Mouse (Mus musculus) R1 (cell line): ENCODE data around the gene Cenpp.

Experiments used
- DNase-seq: peaks from one replicate; pipeline ENCODE4 v3.0.0-alpha.2; 2018; ENCODE audit warnings: low read depth, low spot score

Gene Cenpp

DNA sequence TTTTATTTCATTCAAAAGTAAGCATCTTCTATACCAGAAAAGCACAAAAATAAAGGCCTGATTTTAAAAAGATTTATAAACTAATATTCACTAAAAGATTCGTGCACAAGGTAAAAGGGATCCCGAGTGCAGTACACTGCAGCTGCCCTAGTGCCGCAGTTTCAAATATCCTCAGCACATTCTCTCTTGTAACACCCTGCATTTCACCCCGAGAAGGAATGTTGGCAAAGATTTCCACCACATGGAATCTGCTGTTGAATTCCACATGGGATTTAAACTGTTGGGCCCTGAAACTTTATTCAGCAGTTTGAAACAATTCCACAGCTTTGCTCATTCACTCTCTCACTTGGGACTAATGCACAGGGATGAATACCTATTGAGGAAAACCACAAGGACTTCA is 44.9 kb downstream of the Cenpp start, which contains the start of gene Ogn:
Ogn (plus strand) TSS at position 333 of the 400 bp plus-strand sequence.
- peak; percentile 22 for DNase-seq

DNA sequence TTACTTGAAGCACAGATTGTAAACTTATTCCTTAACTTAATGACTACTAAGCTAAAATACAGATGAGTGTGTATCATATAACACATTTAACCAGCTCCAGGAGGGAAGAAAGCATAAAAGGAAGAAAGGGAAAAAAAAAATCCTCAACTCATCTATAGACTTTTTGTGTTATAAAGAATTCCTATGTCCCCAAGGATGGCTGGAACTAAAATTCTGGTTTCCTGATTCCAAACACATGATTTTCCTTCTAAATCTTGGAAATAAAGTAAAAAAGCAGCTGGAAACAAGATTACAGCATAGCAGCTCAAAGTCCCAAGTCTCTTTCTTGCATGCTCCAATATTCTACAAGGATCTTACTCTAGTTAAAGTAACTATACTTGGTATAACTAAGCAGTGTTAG is 49.0 kb downstream of the Cenpp start:
- DNase-seq = no peak

DNA sequence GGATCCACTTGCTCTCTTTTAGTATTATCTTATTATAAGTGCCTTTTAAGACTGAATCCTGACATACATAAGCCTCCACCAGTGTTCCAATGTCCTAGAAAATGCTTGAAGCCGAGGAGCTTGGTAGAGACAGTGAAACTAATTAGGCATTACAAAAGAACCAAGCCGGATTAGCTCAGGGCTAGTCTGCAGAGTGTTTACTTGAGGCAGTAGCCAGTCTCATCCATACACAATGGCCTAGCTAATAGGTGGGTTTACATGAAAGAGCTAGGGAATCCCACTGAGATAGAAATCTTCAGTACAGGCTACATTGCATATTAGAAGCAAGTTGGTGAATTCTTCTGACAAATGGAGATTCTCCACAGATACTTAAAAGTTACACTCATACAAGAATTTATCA is 50.0 kb downstream of the Cenpp start:
- peak; percentile 75 for DNase-seq

DNA sequence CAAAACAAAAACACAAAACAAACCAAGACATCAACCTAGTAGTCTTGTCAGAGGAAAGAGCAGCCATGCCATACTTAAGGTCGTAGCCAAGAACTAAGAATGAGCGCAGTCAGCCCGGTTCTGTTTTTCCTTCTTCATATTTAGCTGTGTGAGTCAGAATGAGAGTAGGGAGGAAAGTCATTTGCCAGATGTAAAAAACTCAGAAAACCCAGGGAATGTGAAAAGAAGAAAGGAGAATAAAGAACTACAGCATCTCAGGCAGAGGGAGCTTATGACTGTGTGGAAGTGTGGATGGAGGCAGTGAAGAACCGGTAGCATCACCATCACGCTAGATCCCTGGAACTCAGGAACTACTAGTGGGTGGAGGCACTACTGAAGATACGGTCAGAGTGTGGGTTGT is 66.5 kb downstream of the Cenpp start:
- no peak for DNase-seq

DNA sequence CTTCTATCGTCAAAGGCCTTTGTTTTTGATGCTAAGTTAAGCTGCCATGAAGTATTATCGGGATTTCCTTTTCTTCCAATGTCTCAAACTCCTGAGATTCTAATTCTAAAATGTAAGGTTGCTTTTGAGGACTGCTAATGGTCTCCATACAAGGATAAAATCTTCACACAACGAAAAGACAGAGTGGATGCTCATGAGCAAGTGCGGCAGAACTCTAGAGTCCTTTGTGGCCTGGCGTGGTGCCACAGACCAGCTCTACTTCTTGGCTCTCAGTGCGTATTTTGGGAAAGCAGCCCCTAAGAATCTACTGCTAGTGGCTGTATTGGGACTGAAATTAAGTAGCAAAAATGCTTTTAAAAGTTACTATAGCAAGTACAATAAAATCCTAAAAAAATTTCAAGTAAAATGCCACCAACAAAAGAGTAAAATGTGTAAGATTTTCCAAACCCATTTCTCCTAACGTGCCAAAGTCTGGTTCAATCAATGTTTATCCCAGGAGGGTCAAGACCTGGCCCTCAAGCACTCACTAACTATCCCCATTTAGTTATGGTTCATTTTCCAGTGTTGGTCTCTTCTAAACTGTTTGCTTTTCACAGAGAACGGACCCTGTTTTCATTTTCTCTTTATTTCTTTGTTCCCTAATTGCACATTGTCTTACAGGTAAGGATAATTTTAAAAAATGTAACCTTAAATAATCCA is 68.1 kb downstream of the Cenpp start:
- DNase-seq = no peak

DNA sequence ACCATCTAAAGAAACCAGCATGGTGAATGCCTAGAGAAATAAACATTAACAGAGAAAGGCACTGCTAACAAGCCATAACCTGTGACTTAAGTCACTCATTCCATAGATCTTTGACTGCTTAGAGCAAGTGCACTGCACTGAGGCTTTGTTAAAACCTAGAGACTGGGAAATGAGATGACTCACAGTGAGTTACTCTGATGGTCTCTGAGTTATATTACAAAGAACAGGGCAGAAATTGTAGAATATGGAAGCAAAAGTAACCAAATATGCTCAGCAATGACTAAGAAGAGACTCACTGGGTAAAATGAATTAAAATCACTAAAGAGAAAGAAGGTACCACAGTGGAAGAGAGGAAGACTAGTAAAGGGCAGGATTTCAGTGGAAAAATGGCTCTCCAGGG is 68.7 kb downstream of the Cenpp start:
- no peak for DNase-seq

DNA sequence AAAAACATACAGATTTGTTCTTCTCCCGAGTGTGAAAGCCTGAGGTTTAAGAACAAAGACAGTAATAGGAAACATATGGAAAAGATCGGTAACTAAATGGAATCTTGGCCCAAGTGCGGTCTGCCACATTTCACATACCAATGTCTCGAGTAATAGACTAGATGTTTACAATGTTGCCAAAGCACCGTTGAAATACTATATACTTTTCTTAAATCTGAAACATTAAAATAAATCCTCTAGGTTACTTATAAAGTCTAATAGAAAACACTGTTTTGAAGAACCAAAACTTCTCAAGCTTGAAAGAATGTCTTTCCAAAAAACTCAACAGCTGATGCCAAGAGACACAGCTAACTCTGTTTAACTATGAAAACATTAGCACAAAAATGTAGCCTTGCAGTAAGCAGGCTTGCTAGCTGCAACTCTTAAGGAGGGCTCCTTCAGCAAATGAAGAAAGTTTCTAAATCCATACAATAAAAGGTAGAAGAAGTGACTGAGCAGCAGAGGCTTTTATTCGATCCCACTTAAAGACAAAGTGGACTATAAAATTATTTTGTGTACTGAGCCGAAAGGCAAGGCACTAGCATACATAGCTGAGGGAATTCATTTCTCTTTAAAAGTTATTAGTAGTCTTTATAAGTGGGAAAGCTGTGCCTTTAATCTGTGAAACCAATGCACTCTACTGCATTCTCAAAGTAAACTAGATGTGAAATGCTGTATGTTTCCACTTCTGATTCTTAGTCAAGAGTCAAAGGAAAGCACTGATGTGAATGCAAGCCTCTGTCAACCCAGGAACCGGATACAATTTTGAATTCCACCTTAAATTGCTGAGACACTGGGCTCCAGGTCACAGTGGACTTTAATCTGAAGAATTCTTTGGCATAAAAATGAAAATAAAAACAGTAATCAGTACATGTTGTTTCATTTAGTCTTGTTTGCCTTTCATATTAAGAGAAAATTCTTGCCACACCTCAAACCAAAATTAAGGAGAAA is 70.7 kb downstream of the Cenpp start, which contains the start of gene Omd:
Omd (plus strand) TSS at position 922 of the 990 bp plus-strand sequence.
- no peak for DNase-seq

DNA sequence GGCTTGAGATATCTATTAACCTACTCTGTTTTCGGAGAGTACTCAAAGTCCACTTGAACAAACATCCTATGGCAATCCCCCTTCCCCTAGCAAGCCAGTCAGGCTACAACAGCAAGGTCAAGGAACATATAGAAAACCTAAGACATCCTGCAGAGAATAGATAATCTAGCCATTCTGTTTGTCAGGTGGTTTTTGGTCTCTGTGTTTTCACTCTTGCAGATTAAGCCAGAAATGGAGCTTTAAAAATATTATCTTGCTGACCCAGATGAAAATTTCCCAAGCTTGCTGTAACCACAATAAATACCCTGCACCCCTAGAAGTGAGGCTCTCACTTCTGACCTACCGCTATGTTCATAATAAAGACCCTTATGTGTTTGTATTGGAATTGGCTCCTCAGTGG is 81.2 kb downstream of the Cenpp start:
- DNase-seq = no peak

DNA sequence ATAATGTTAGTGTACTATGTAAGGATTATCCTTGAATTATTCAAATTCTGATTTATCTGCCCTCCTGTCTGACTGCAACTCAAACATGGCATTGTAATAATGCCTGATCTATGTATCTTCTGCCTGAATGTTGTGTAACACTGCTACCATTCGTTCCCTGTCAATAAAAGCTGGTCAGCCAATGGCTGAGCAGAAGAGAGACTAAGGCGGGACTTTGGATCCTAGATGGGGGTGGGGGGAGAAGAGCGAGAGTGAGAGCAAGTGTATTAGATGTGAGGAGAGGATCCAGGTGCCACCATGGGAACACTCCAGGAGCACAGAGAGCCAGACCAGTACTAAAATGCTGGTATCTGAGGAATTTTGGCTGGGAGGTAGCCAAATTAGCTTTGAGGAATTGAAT is 82.2 kb downstream of the Cenpp start:
- DNase-seq = peak; percentile 27

DNA sequence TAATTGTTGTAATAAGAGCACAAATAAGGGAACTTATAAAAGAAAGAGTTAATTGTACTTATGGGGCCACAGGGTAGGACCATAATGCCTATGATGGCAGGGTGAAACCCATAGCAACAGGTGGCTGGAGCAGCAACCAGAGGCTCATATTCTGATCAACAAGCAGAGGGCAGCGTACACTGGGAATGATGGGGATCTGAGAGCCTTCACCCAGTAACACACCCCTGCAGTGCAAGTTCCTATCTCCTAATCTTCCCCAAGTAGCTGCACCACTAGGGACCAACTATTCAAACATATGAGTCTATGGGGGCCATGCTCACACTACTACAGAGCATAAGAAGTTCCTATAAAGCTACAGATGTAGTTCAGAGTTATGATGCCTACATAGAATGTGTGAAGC is 88.2 kb downstream of the Cenpp start:
- DNase-seq = no peak

DNA sequence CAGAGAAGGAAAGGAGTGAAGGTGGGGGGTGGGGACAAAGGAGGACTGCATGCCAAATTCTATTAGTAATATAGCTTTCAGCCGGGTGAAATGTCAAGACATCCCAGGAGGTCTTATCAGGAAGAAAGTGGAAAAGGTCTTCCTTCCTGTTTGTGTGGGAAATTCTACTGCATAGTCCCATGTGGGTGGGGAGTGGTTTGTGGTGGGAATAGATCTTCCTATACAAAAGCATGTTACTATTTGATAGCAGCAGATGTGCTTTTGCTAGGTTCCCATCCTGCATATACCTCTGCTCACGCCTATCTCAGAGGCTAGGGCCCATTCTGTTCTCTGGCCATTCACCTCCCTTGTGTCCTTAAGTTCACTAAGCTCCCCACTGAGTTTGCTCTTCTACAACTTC is 91.7 kb downstream of the Cenpp start:
- DNase-seq = no peak

DNA sequence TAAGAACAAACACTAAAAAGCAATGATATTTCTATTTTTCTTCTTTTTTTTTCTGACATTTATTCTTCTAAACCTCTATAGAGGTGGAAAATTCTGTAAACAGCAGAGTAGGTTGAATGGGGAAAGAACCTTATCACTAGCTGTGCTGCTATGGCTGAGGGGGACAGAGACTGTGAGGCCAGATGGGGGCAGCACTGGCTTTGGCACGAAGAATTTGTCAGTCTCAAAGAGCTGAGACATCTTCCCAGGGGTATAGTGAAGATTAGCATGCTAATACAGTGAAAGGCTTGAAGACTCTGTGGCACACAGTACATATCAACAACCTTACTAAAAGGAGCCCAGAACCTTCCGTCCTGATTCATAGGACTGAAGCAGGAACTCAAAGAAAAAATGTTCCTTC is 93.4 kb downstream of the Cenpp start:
- peak; percentile 13 for DNase-seq

DNA sequence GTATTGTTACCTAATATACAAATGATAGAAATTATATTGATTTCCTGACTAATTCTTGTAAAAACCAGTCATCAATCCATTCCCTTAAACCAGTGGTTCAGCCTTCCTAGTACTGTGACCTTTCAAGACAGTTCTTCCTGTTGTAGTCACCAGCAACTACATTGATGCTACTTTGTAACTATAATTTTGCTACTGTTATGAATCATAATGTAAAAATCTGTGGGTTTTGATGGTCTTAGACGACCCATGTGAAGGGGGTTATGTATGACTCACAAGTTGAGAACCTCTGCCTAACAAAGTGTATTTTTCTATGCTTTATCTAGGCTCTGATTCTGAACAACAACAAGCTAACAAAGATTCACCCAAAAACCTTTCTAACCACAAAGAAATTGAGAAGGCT is 95.7 kb downstream of the Cenpp start:
- DNase-seq = no peak

DNA sequence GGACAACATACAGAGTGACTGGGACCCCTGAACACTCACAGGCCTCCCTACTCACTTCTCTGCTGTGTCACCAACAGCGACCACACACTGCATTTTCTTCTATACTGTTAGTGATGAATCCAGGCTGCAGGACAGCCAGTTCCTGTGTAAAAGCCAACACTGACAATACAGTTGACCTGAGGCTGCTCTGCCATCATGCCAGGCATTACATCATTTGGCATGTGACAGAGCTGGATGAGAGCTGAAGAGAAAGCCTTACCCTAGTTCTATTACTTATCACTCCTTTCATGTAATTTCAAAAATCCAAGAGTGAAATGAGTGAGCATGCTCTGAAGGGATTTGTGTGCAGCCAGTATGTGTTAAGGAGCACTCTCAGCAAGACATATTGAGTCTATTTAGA is 96.4 kb downstream of the Cenpp start:
- no peak for DNase-seq

DNA sequence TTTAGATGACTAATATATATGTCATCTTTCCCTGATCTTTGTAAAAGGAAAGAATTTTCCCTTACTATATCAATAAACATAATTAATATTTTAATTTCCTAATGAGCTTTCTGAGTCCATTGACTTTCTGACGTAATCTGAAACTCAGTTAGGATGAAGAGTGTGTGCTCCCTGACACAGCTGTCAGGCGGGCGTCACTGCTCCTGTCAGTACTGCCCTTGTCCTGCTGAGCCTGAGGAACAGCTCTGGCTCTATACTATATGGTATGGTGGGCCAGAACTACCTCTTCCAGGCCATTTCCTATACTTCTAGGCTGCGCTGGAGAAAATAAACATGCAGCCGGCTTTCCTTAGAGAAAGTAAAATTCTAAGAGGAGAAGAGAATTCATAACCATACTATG is 98.1 kb downstream of the Cenpp start:
- DNase-seq = no peak

DNA sequence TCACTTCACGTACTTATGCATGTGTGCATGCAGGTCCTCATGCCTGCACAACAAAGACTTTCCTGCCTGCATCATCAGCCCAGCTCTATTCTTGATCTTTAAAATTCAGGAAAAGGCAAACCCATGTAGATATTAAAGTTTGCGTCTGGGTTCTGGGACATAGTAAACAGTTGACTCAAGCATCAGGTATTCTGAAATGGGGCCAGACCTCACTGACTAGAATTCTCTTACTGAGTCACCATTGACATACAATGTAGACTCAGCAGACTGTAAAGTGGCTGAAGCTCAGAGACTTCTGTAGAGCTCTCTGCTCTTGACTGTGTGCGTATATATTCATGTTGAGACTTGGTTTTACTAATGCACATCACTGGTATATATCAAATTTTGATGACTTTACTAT is 103.0 kb downstream of the Cenpp start:
- DNase-seq = no peak

DNA sequence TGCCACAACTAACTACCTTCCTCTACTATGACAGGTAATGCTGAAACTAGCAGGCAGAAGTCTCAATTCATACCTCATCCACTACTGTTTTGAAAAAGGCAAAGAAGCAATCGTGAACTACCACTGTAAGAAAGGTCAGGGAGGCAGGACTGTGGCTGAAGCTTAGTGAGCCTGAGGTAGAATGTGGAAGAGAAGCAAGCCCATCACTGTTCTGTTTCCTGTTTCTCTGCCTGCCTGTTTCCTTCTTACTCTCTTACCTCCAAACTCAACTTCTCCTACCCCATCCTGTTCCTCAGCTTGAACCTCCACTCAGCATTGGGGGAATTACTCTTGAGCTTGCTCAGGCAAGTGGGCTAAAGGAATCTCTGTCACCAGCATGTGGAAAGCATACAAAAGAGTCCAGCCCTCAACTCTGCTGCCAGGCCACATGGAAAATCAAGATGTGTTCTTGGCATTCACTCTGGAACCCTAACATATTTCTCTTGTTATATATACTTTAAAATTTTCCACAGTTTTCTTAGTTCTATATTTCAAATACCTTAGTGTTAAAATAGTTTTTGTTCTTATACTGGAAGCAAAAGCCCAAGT is 104.9 kb downstream of the Cenpp start:
- DNase-seq = no peak

DNA sequence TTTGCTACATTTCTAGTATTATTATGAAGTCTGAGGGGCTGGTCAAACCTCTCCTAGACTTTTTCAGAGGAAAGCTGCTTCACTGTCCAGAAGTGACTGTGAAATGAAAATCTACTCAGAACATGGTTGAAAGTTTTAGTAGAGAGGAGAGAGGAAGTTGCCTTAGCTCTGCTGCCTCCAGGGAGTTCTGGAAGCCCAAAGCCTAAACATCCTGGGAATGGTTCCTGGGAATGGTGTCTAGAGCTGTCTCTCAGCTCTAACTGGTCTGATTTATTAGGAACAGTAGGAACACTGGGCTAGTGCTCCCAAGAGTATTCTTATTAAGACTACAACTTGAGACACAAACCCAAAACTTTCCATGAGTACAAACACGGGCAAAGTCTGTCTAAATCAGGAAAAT is 106.1 kb downstream of the Cenpp start:
- no peak for DNase-seq

DNA sequence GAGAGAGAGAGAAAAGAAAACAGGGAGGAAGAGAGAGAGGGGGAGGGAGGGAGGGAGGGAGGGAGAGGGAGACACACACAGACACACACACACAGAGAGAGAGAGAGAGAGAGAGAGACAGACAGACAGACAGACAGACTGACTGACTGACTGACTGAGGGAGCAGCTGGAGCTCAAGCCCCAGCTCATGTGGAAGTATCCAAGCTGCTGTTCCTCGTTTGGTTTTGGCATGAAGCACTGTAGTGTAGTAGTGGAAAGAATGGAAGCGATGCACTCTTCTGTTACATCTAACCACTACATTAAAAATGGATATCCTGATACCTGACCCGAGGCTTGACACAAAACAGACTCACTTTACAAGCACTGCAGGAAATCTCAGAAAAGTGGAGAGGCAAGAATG is 106.9 kb downstream of the Cenpp start:
- DNase-seq = no peak

DNA sequence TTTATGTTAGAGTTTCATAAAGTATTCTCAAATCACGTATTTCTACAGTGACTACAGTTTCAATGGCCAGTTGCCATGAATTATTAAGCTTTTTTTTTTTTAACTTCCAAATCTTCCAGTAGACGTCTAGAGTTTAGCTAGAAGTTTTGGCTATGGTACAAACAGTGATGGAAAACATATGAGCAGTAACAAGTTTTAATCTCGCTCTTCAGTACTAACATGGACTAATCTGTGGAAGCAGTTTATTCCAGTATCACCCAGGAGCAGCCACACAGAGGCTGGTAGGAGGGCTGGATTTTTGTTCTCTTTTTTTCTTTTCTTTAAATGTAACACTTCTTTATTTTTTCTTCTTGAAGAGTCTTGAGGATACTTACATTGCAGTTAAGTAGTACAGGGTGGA is 108.3 kb downstream of the Cenpp start, which contains the start of gene Aspn:
Aspn (plus strand) TSS at position 165 of the 400 bp plus-strand sequence.
- DNase-seq = no peak

DNA sequence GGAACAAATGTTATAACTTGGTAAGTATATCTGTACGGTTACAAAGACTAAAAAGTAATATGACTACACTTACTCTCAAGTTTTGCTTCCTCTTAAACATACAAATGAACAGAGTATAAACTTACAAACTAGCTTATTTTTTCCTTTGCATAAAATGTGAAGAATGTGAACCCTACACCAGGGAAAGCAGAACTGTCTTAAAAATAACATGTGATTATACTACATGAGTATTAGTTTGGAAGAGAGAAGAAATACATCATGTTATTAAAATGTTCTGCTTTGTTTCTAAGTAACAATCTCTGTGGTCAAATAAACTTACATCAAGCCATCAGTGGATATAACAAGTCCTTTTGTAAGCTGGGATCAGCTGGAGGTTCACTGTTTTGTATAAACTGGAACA is 113.9 kb downstream of the Cenpp start:
- no peak for DNase-seq

DNA sequence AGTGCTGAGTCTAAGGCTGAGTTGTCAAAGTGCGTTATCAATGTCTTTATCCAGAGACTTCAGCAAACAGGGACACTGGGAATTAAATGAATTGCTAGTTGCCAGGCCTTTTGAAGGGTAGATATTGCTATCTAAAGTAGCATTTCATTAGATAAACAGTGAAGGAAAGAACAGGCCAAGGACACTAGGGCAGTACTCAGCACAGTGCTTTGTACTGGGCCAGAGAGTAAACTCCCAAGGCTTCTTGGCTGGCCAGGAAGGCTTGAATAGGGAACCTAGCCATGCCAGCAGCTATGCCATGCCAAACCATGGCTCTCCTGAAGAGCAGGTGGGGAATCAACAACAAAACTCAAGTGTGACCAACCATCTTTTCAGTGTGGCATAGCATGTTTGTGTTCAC is 115.6 kb downstream of the Cenpp start:
- no peak for DNase-seq
